Mouse (Mus musculus) ES-E14 (cell line): ENCODE results near the gene Gm2663.

Source experiments
- CHD2 ChIP-seq: IDR thresholded peaks from 2 replicates; pipeline ENCODE4 v1.6.1; 2014; ENCODE audit warnings: mild to moderate bottlenecking, low read depth, low read length, inconsistent platforms
- ZC3H11A ChIP-seq: IDR thresholded peaks from 2 replicates; pipeline ENCODE4 v1.6.1; 2012; ENCODE audit warnings: low read depth, mild to moderate bottlenecking, inconsistent platforms, low read length, borderline replicate concordance
- ZNF384 ChIP-seq: IDR thresholded peaks from 2 replicates; pipeline ENCODE4 v1.6.1; 2012; ENCODE audit warnings: low read depth, low read length, inconsistent platforms

DNA sequence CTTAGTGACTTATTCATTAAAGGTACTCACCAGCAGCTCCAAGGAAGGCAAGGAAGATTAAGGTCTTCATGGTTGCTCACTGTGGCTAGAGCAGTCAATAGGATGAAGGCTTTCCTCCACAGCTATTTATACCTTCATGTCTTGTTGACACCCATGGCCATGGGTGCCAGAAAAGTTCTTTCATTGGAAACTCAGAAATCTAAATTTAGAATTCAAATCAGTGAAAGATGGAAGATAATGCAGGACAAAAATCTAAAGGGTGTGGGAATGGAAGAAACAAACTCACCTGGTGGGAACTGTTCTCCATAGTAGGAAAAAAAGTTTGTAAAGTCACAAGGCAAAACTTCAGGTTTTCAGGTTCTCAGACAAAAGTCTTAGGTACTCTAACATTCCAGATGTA is 36.1 kb upstream of the Gm2663 start, which contains the start of gene 2210010C04Rik:
- TF ChIP-seq ZC3H11A (no peak), ZNF384 (no peak), CHD2 (no peak)
